Mouse (Mus musculus): Measurements from ENCODE around the gene Frmpd2.
"Not testable (repeated sequence)": the region's sequence is repeated elsewhere in the genome, so short reads cannot be mapped to it uniquely, and the experiment has no call there.

Frmpd2 gene

GRCm38 (mm10) chr14:33471331-33471730 is at the start of gene Frmpd2:
Gene Frmpd2, plus strand, starts transcription at chr14:33471696.
- in situ Hi-C loops (cut with MseI, MboI), result no loop called here

GRCm38 (mm10) chr14:33423003-33423402 is 48.5 kb upstream of the Frmpd2 start:
- in situ Hi-C loops (cut with MseI, MboI), result no loop called here

GRCm38 (mm10) chr14:33424124-33424523 is 47.4 kb upstream of the Frmpd2 start:
- in situ Hi-C loops (cut with MseI, MboI), result no loop called here

- in situ Hi-C loops (cut with MseI, MboI), result not testable (repeated sequence)
Observed at GRCm38 (mm10) chr14:33432485-33432884, 39.0 kb upstream of the Frmpd2 start.

- in situ Hi-C loops (cut with MseI, MboI), result no loop called here
Observed at GRCm38 (mm10) chr14:33443780-33444179, 27.7 kb upstream of the Frmpd2 start.

- in situ Hi-C loops (cut with MseI, MboI), result no loop called here
Observed at GRCm38 (mm10) chr14:33445962-33446361, 25.5 kb upstream of the Frmpd2 start.

GRCm38 (mm10) chr14:33446561-33447023 is 24.9 kb upstream of the Frmpd2 start:
- in situ Hi-C loops (cut with MseI, MboI), result no loop called here

- in situ Hi-C loops (cut with MseI, MboI), result no loop called here
Observed at GRCm38 (mm10) chr14:33447027-33447569, 24.4 kb upstream of the Frmpd2 start, which contains the start of gene Mapk8. Gene Mapk8, minus strand, starts transcription at chr14:33447158.

- in situ Hi-C loops (cut with MseI, MboI), result no loop called here
Observed at GRCm38 (mm10) chr14:33448276-33448675, 23.2 kb upstream of the Frmpd2 start.

- in situ Hi-C loops (cut with MseI, MboI), result no loop called here
Observed at GRCm38 (mm10) chr14:33449296-33449840, 22.1 kb upstream of the Frmpd2 start.

- in situ Hi-C loops (cut with MseI, MboI), result no loop called here
Observed at GRCm38 (mm10) chr14:33450331-33450730, 21.2 kb upstream of the Frmpd2 start.

- in situ Hi-C loops (cut with MseI, MboI), result no loop called here
Observed at GRCm38 (mm10) chr14:33463658-33464057, 7.8 kb upstream of the Frmpd2 start.

GRCm38 (mm10) chr14:33467766-33468165 is 3.7 kb upstream of the Frmpd2 start:
- in situ Hi-C loops (cut with MseI, MboI), result no loop called here

GRCm38 (mm10) chr14:33474461-33474860 is 3.0 kb downstream of the Frmpd2 start:
- in situ Hi-C loops (cut with MseI, MboI), result no loop called here

GRCm38 (mm10) chr14:33476094-33476760 is 4.7 kb downstream of the Frmpd2 start:
- in situ Hi-C loops (cut with MseI, MboI), result no loop called here

- in situ Hi-C loops (cut with MseI, MboI), result no loop called here
Observed at GRCm38 (mm10) chr14:33481991-33482390, 10.5 kb downstream of the Frmpd2 start.

GRCm38 (mm10) chr14:33487805-33488550 is 16.5 kb downstream of the Frmpd2 start:
- in situ Hi-C loops (cut with MseI, MboI), result no loop called here

GRCm38 (mm10) chr14:33495226-33495625 is 23.7 kb downstream of the Frmpd2 start:
- in situ Hi-C loops (cut with MseI, MboI), result no loop called here

GRCm38 (mm10) chr14:33497418-33497817 is 25.9 kb downstream of the Frmpd2 start:
- in situ Hi-C loops (cut with MseI, MboI), result no loop called here

GRCm38 (mm10) chr14:33498849-33499248 is 27.4 kb downstream of the Frmpd2 start:
- in situ Hi-C loops (cut with MseI, MboI), result no loop called here

GRCm38 (mm10) chr14:33500631-33501030 is 29.1 kb downstream of the Frmpd2 start:
- in situ Hi-C loops (cut with MseI, MboI), result no loop called here

- in situ Hi-C loops (cut with MseI, MboI), result no loop called here
Observed at GRCm38 (mm10) chr14:33503311-33503710, 31.8 kb downstream of the Frmpd2 start.

Data from mouse trophoblast stem cell (cell line).